Mouse (Mus musculus) bone marrow, adult 2 months (tissue): ENCODE measurements around the gene Tiprl.

ENCODE experiments used
- CTCF ChIP-seq: fragments of 200-500 bp; IDR thresholded peaks from 2 replicates; pipeline ENCODE4 v1.5.1; 2011; ENCODE audit warnings: low read length, control low read depth; ENCODE audit not compliant: control insufficient read depth, insufficient read depth
- POLR2A ChIP-seq: fragments of 200-500 bp; IDR thresholded peaks from 2 replicates; pipeline ENCODE4 v1.6.1; 2011; ENCODE audit warnings: low read depth, mild to moderate bottlenecking, control low read depth, low read length, borderline replicate concordance; ENCODE audit not compliant: control insufficient read depth

DNA sequence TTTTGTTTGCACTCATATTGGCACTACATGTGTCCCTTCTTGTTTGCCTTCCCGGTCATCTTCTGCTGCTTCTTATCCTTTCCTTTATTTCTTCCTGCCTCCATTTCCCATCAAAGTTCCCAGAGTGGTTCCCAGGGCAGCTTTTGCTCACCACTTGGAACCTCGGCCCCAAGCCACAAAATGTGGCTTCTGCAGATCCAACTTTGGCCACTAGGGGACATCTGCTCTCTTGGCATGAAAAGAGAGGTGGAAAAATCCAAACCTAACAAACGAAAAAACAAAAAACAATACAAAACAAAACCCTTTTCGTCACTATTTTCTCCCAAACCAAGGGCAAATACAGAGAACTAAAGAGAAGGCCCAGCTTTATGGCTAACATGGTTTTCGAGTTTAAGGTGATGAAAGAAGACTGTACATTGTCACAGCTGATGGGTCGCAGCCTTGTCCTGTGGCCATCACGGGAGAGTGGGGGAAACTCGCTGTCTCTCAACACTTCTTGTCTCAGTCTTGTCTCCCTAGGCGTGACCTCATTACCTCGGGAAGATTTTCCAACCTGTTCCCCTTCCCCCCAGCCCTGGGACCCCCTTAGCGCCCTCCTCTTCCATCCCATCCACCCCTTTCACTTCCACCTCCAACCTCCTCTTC lies 15.4 kb upstream of the Tiprl start:
- peak; percentile 55; the same call in 1 of the 2 replicates for TF ChIP-seq CTCF
- TF ChIP-seq POLR2A, result no peak
